Mouse (Mus musculus): ENCODE measurements around the gene Ap1s1. TPM values are rescaled to one million over a fixed set of nuclear protein-coding genes. Genes with fewer than 3 reads are reported as not detected.
A peak's percentile ranks its signal among the peaks of the same experiment; 100 is the strongest.

Gene Ap1s1
- total RNA-seq, 2 experiments from 2014 or later, result 86.9 to 95.5 TPM

DNA sequence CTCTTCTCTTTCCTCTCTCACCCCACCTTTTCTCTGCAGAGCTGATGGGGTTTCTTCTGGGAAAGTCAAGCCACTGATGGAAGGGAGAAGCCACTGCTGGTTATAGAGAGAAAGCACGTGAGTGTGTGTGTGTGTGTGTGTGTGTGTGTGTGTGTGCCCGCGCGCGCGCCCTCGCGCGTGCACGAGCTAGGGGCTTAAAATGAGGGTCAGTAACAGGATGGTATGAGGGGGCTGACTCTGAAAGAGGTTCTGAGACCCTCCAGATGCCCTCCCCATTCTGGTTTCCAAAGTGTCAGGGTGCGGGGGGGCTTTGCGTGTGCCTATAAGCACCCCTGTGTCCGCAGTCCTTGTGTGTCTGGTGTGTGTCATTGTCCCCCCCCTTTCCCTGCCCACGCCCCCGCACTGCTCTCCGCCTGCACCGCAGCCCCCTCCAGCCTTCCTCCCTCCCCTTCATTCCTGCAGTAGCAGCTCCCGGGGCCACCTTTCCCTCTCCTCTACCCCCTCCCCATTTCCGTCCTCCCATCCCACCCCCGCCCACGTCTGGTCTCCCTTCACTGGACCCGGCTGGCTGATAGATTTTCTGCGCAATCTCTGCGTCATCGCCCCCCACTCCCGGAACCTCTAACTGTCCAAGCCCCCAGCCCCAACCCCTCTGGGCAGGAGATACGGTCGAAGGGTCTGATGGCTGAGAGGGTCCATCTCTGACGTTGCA lies 17.2 kb downstream of the Ap1s1 start:
- no peak for ATAC-seq (replicated peaks; ENCODE audit: poor library complexity, severe bottlenecking)

DNA sequence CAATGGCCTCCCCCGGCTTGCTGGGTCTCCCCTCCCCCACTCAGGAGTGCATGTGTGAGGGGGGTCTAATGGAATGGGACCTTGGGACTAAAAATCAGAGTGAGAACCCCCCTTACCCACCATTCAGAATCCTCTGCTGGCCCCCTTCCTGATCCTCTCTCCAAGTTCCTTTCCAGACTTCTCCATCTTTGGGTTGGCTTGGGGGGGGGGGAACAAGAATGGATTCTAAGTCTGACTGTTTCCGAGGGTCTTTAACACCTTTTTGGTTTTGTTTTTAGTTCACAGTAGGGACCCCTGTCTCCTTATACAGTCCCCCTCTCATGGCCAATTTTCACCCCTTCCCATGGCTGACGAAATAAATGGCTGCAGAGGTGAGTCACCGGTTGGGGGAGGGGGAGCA lies 19.8 kb downstream of the Ap1s1 start, which contains the start of gene Vgf:
Vgf (plus strand) TSS at position 301 of the 400 bp plus-strand sequence.
- no peak for ATAC-seq (replicated peaks; ENCODE audit: poor library complexity, severe bottlenecking)

DNA sequence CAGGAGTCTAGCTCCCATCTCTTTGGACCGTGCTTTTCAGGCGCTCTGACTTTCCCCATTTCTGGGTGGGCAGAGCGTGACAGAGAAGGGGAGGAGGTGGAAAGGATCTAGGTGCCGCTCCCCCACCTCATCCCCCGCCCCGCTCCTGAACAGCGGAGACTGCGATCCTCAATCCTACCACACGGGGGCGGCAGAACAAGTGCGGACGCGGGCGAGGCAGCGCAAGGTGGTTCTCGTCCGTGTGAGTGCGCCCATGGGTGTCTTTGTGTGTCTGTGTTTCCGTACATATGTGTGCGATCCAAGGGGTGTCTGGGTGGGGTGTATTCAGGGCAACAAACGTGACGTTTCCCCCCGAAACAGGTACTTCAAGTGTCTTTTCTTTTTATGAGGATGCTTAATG lies 20.8 kb downstream of the Ap1s1 start:
- ATAC-seq (replicated peaks; ENCODE audit: poor library complexity, severe bottlenecking), result peak; percentile 72

DNA sequence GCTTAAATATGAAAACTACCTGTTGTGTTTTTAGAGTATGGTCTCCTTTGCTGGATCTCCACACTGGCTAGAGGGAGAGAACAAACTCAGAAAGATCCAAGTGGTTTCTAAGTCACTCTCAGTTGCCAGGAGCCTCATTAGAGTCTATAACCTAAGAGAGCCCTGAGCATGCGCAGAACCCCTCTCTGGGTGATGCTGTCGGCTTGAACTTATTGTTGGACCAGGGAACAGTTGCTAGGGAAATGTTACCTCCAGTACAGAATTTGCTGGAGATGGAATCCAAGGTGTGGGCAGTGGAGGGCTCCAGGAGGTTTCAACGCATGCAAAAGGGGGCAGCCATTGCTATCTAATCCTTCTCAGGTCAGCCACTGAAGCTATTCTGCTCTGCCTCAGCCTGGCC lies 21.6 kb downstream of the Ap1s1 start:
- no peak for ATAC-seq (replicated peaks; ENCODE audit: poor library complexity, severe bottlenecking)

DNA sequence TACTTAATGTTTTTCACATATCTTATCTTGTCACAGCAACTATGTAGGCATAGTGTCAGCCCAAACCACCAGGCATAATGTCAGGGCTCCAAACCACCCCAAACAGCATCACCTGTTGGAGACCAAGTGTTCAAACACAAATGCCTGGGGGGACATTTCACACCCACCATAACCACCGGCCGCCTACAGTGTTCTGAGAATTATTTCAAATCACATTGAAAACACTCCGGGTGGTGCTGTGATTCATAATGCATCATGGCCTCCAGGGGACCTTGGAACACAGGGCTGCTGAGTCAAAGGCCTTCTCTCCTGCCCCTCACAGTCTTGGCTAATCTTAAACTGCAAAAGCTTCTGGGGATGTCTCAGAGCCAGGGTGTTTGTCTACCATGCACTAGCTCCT lies 30.0 kb downstream of the Ap1s1 start:
- no peak for ATAC-seq (replicated peaks; ENCODE audit: poor library complexity, severe bottlenecking)

DNA sequence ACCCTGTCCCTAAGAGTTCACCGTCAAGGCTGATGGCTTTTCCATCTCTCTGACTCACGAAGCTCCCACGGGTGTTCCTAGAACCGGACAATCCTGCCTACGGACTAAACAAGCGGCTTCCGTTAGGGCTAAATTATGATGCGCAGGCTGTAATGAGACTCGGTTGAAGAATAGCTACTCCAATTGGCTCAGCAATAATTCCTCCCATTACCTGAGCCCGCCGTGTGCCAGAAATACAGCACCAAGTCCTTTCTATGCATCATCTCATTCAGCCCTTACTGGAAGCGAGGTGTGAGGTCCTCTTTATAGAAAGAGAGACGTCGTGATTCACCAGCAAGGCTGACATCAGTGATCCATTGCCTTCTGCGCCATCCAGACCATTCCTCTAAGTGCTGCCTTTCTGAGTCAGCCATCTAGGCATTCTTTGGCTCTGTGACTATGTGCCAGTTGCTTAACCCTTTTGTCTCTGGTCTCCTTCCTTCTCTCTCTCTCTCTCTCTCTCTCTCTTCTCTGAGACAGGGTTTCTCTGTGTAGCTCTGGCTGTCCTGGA lies 33.5 kb downstream of the Ap1s1 start:
- ATAC-seq (replicated peaks; ENCODE audit: poor library complexity, severe bottlenecking), result no peak

DNA sequence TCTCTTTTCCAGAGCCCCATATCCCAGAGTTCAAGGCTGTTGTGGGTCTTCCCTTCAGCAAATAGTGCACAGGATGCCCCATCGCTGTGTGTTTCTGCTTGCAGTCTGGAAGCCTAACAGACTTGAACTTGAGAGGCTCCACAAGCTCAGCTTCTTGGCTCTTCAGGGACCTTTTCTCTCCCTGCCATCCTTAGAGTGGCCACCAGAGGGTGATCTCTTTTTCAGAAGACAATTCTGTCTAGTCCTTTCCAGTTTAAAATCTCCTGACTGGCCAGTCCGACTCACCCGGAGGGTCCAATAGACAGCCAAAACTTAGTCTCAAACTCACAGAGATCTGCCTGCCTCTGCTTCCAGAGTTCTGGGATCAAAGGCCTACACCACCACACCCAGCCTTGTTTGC lies 35.9 kb downstream of the Ap1s1 start:
- peak; percentile 33; the same call in 1 of the 2 replicates for ATAC-seq (replicated peaks; ENCODE audit: poor library complexity, severe bottlenecking)

DNA sequence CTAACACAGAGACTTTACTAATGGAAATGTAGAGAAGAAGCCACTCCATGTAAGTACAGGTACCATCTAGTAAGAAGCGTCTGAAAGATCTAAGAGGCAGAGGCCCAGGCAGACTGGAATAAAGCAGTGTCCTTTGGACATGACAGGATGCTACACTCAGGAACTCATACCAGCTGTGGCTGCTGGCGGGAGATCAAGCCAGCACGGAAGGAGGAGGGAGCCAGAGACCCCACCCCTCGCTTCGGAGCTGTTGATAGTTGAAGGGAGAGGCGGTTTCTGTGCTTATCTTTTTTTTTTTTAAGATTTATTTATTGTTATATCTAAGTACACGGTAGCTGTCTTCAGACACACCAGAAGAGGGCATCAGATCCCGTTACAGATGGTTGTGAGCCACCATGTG lies 38.7 kb downstream of the Ap1s1 start:
- ATAC-seq (replicated peaks; ENCODE audit: poor library complexity, severe bottlenecking), result no peak

DNA sequence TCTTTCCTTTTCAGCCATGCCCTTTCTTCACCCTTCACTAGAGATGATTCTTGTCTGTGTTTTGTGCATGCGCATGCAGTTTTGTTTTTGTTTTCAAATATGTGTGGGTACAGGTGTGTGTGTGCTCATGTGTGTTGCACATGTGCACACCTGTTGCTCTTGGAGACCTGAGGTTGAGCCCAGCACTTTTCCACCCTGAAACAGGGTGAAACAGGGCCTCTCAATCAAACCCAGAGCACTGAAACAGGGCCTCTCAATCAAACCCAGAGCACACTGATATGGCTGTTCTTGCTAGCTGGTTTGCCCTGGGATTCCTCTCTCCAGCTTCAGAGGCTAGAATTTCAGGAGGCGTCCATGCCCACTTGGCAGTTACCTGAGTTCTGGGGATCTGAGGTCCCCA lies 45.3 kb downstream of the Ap1s1 start:
- no peak for ATAC-seq (replicated peaks; ENCODE audit: poor library complexity, severe bottlenecking)

DNA sequence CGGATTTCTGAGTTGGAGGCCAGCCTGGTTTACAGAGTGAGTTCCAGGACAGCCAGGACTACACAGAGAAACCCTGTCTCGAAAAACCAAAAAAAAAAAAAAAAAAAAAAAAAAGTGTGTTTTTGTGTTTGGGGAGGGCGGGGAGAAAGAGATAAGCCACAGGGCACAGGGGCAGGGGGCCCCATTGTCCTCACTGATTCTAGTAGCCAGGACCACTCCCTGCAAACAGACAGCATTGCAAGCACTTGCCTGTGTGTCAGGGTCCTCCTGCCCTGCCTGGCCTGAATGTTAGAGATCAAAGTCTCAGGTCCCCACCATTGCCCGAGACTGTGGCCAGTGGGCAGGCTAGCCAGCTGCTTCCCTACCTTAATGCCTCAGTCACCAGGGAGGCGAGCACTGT lies 46.5 kb downstream of the Ap1s1 start:
- no peak for ATAC-seq (replicated peaks; ENCODE audit: poor library complexity, severe bottlenecking)

DNA sequence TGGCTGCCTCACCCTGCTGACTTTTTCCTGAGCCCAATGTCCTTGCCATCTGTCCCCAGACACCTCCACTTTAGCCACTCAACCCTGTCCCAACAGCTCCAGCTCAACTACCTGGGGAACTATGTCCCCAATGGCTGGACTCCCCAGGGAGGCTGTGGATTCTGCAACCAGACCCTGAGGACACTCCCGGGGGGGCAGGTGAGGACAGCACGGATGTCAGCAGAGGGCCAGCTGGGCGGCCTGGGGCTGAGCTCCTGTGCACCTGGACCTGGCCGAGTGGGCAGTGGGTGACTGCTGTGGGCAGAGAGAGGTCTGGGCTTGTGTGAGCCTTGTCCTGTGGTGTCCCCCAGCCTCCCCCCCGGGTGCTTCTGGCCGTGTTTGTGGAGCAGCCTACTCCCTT lies 56.1 kb downstream of the Ap1s1 start:
- no peak for ATAC-seq (replicated peaks; ENCODE audit: poor library complexity, severe bottlenecking)

DNA sequence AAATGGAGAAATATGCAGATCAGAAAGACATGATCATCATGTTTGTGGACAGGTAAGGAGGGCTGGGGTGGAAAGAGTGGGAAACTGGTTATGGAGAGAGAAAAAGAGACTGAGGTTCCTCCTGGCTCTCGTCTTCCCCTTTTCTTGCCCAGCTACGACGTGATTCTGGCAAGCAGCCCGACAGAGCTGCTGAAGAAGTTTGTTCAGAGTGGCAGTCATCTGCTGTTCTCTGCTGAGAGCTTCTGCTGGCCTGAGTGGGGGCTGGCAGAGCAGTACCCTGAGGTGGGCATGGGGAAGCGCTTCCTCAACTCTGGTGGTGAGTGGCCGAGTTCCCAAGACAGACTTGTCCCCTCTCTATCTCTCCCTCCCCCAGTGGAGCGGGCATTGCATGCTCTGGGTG lies 57.5 kb downstream of the Ap1s1 start:
- ATAC-seq (replicated peaks; ENCODE audit: poor library complexity, severe bottlenecking), result peak; percentile 18

DNA sequence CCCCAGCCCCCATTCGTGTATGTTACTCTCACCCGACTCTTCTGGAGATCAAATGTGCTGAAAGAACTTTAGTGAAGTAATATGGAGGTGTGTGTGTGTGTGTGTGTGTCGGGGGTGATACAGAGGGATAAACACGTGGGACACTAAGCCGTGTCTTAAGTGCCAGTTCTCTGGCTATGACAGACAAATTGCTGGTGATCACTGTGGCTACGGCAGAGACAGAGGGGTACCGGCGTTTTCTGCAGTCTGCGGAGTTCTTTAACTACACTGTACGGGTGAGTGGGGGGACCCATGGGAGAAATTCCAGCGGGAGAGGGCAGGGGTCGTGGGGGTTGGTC lies 58.0 kb downstream of the Ap1s1 start, which contains the start of gene Znhit1:
Znhit1 (minus strand) TSS at position 88 of the 338 bp plus-strand sequence.
- 0 out of 2 replicates have a peak, but pooled peaks have one; percentile 5 for ATAC-seq (replicated peaks; ENCODE audit: poor library complexity, severe bottlenecking)

DNA sequence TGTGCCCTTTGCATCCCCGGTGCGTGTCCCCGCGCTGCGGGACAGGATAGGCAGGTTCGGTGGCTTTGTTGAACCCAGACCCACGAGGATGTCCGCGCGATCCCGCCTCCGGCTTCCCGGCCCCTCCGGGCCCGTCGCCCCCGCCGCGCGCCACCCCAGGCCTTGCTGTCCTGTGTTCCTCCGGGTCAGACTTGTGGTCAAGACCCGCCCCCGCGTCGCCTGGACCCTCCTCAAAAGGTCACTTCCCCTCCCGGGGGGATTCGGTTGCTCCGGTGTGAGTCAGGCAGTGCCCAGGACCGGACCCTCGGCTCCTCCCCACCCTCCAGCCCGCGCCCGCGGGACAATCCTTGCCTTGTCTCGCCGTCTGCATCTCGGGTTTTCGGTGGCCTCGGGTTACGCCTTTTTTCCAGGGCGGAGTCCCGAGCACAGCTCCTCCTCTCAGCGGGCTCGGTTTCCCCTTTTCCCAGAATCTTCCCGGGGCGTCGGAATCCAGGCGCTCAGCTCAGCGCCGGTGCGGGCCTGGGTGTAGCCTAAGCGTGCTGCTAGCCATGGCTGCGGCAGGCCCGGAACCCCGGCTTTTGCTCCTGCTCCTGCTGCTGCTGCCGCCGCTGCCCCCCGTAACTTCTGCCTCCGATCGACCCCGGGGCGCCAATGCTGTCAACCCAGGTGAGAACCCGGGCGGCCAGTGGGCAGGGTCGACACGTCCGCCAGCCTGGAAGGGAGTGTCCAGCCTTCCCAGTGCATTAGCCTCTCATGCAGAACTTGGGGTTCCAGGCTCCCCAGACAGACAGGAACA lies 58.6 kb downstream of the Ap1s1 start:
- ATAC-seq (replicated peaks; ENCODE audit: poor library complexity, severe bottlenecking), result peak; percentile 43

DNA sequence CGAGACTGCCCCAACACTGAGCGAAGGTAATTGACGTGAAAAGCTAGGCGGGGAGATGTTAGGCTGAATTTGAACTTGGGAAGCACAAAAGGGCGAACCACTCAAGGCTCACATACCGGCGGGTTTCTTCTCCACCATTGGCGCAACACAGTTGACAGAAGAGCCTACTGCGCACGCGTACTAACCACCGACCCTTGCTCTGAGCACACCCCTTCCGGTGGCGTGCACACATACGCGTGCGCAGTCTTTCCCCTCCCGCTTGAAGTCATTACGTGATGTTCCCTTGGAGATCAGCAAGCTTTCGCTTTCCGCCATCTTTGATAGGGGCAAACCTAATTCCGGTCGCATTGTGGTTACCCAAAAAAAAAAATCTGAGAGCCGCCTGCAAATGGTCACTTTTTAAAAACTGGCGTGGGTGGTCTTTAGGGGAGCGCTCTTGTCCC lies 59.2 kb downstream of the Ap1s1 start, which contains the start of gene Plod3:
Plod3 (plus strand) TSS at position 325 of the 443 bp plus-strand sequence.
- ATAC-seq (replicated peaks; ENCODE audit: poor library complexity, severe bottlenecking), result peak; percentile 76

Other genes with a start within 250 kb of the Ap1s1 start
- gene Col26a1, start 162.9 kb downstream of the Ap1s1 start, total RNA-seq (2014; fragmentation: Nextera tagmentation), result not detected in 2 replicates
- not detected in 2 replicates for gene Col26a1, start 162.9 kb downstream of the Ap1s1 start, total RNA-seq (2017)
- gene Ift22, start 138.0 kb downstream of the Ap1s1 start, total RNA-seq (2014; fragmentation: Nextera tagmentation), result 35.5 and 47.4 TPM in 2 replicates
- gene Ift22, start 138.0 kb downstream of the Ap1s1 start, total RNA-seq (2017), result 17.5 and 19.4 TPM in 2 replicates
- 201 and 270 TPM in 2 replicates for gene Fis1, start 92.9 kb downstream of the Ap1s1 start, total RNA-seq (2014; fragmentation: Nextera tagmentation)
- gene Fis1, start 92.9 kb downstream of the Ap1s1 start, total RNA-seq (2017), result 106 and 127 TPM in 2 replicates
- 63.2 and 84.0 TPM in 2 replicates for gene Cldn15, start 79.5 kb downstream of the Ap1s1 start, total RNA-seq (2014; fragmentation: Nextera tagmentation)
- gene Cldn15, start 79.5 kb downstream of the Ap1s1 start, total RNA-seq (2017), result 57.8 and 64.5 TPM in 2 replicates
- gene Plod3, start 59.1 kb downstream of the Ap1s1 start, total RNA-seq (2014; fragmentation: Nextera tagmentation), result 122 and 139 TPM in 2 replicates
- gene Plod3, start 59.1 kb downstream of the Ap1s1 start, total RNA-seq (2017), result 158 and 177 TPM in 2 replicates
- 99.5 and 121 TPM in 2 replicates for gene Znhit1, start 58.1 kb downstream of the Ap1s1 start, total RNA-seq (2014; fragmentation: Nextera tagmentation)
- 49.7 and 80.0 TPM in 2 replicates for gene Znhit1, start 58.1 kb downstream of the Ap1s1 start, total RNA-seq (2017)
- not detected in 2 replicates for gene Vgf, start 19.7 kb downstream of the Ap1s1 start, total RNA-seq (2014; fragmentation: Nextera tagmentation)
- not detected in 2 replicates for gene Vgf, start 19.7 kb downstream of the Ap1s1 start, total RNA-seq (2017)
- gene Serpine1, start 26.1 kb upstream of the Ap1s1 start, total RNA-seq (2014; fragmentation: Nextera tagmentation), result not detected in 2 replicates
- gene Serpine1, start 26.1 kb upstream of the Ap1s1 start, total RNA-seq (2017), result not detected in 2 replicates
- gene Trim56, start 70.1 kb upstream of the Ap1s1 start, total RNA-seq (2014; fragmentation: Nextera tagmentation), result 24.2 and 28.4 TPM in 2 replicates
- 26.0 and 26.9 TPM in 2 replicates for gene Trim56, start 70.1 kb upstream of the Ap1s1 start, total RNA-seq (2017)
- not detected in 2 replicates for gene Muc3, start 103.2 kb upstream of the Ap1s1 start, total RNA-seq (2014; fragmentation: Nextera tagmentation)
- not detected in 2 replicates for gene Muc3, start 103.2 kb upstream of the Ap1s1 start, total RNA-seq (2017)
- 0.19 and 0.80 TPM in 2 replicates for gene Muc3a, start 166.3 kb upstream of the Ap1s1 start, total RNA-seq (2014; fragmentation: Nextera tagmentation)
- gene Muc3a, start 166.3 kb upstream of the Ap1s1 start, total RNA-seq (2017), result not detected in 2 replicates
- gene Ache, start 241.4 kb upstream of the Ap1s1 start, total RNA-seq (2014; fragmentation: Nextera tagmentation), result not detected in 2 replicates
- 0.04 and 0.10 TPM in 2 replicates for gene Ache, start 241.4 kb upstream of the Ap1s1 start, total RNA-seq (2017)
- gene Ufsp1, start 248.5 kb upstream of the Ap1s1 start, total RNA-seq (2014; fragmentation: Nextera tagmentation), result 0.53 TPM in 1 of 2 replicates, not detected in the other
- gene Ufsp1, start 248.5 kb upstream of the Ap1s1 start, total RNA-seq (2017), result 0.43 and 5.2 TPM in 2 replicates